Mouse (Mus musculus) erythroblast, embryonic 14.5 days (primary cell): ENCODE data around the gene Ncam1. TPM values are rescaled to one million over a fixed set of nuclear protein-coding genes. Genes with fewer than 3 reads are reported as not detected.

Experiments used
- H3K27me3 ChIP-seq: 2 replicates; pipeline ENCODE4 v1.6.1; 2012; ENCODE audit warnings: inconsistent platforms; ENCODE audit not compliant: control insufficient read depth
- H3K36me3 ChIP-seq: 2 replicates; pipeline ENCODE4 v1.6.1; 2012; ENCODE audit warnings: mild to moderate bottlenecking, inconsistent platforms; ENCODE audit not compliant: control insufficient read depth
- H3K4me1 ChIP-seq: 2 replicates; pipeline ENCODE4 v1.6.1; 2012; ENCODE audit warnings: inconsistent platforms; ENCODE audit not compliant: control insufficient read depth
- H3K4me3 ChIP-seq: replicated peaks from 2 replicates; pipeline ENCODE3; 2012; ENCODE audit warnings: moderate library complexity, mild to moderate bottlenecking, inconsistent platforms
- H3K9me3 ChIP-seq: 2 replicates; pipeline ENCODE4 v1.6.1; 2012; ENCODE audit warnings: low read length, inconsistent platforms, mixed read lengths; ENCODE audit not compliant: control insufficient read depth
- GATA1 ChIP-seq: IDR thresholded peaks from 2 replicates; pipeline ENCODE4 v1.6.1; 2012; ENCODE audit warnings: low read length, inconsistent platforms, mixed read lengths
- TAL1 ChIP-seq: IDR thresholded peaks from 3 replicates; pipeline ENCODE4 v1.6.1; 2012; ENCODE audit warnings: low read length, inconsistent platforms, mixed read lengths
- polyA plus RNA-seq: library from polyadenylated mRNA; stranded (reverse); fragments of >175 nt; gene quantifications from 2 replicates; pipeline ENCODE4 v1.2.3, GENCODE M21; 2012

The Ncam1 gene
- polyA plus RNA-seq, 1 experiment, result 0.01 TPM

DNA sequence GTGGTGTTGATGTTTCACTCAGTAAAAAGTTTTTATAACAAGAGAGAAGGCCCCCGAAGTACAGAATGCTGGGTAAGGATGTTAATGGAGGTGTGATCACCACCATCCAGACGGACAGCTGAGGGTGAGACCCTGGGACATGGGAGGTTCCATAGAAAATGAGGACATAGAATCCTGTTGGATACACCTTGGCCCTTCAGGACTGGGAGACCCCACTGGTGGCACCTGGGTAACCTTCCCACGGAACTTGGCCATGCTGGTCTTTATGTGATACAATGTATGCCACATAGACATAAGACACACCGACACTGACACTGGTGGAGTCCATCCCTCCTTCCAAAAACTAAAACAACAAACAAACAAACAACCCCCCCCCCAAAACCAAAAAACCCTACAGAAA, 296.5 kb downstream of the Ncam1 start:
- Histone ChIP-seq H3K9me3 (no peaks in the 10 kb centered on the region), H3K36me3 (no peaks in the 10 kb centered on the region), H3K4me1 (no peaks in the 10 kb centered on the region), H3K4me3 (no peak overlapping the region), H3K27me3 (no peaks in the 10 kb centered on the region)
- TF ChIP-seq GATA1 (no peak), TAL1 (no peak)

DNA sequence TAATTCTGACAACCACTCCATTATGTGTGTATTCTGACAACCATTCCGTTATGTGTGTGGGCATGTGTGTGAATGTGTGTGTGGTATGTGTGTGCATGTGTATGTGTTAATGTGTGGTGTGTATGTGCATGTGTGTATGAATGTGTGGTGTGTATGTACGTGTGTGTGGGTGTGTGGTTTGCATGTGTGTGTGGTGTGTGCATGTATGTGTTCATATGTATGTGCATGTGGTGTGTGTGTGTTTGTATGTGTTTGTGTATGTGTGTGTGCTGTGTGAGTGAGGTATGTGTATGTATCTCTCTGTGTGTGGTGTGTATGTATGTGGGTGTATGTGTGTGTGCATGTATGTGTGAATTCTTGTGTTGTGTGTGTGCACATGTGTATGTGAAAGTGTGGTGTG, 298.8 kb downstream of the Ncam1 start:
- Histone ChIP-seq H3K4me3 (no peak overlapping the region), H3K27me3 (no peaks in the 10 kb centered on the region), H3K4me1 (no peaks in the 10 kb centered on the region), H3K36me3 (no peaks in the 10 kb centered on the region), H3K9me3 (no peaks in the 10 kb centered on the region)
- TF ChIP-seq GATA1 (no peak), TAL1 (no peak)

DNA sequence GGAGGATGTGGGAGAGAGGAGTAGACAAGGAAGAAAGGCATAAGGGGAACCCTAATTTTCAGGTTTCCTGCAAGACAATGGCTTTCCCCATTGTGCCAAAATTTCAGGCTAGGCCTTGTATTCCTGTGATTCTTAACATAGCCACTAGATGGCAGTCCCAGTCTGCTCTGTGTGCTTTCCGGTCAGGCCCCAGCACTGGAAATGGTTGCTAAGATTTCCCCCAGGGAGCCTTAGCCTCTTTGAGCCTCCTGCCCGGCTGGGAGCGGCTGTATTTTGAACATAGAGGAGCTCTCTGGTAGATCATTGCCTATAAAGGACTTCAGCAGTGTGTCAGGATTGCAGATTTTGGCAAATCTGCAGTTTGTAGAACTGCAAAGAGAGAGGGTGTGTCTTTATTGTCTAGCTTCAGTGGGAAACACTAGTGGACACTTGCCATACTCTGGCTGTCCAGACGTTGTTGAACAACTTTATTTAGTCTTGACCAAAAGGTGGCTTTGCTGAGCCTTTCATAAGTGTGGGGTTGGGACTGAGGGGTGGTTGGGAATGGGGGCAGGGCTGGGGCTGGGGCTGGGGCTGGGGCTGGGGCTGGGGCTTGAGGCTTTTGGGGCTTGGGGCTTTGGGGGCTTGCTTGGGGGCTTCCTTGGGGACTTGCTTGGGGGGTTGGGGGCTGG, 304.6 kb downstream of the Ncam1 start:
- H3K27me3 ChIP-seq, result no peaks in the 10 kb centered on the region
- H3K36me3 ChIP-seq, result no peaks in the 10 kb centered on the region
- H3K4me1 ChIP-seq, result no peaks in the 10 kb centered on the region
- H3K9me3 ChIP-seq, result no peaks in the 10 kb centered on the region
- H3K4me3 ChIP-seq, result no peak overlapping the region
- TF ChIP-seq GATA1 (no peak), TAL1 (no peak)

DNA sequence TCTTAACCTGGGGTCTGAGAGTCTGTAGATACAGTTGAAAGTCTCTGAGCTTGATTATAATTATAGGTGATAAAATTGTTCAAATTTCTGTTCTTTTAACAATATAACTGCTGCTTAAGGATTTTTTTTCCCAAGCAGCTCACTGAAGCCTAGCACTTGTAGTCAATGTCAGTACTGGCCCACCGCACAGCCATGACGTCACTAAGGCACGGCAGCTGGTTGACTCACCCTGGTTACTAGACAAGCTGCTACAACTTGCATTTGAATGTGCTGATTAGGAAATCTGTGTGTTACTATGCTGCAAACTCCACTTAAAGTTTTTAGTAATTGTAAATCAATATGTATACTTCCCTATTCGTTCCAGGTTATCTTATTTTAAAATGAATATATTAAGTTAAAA, 308.1 kb downstream of the Ncam1 start:
- Histone ChIP-seq H3K36me3 (no peaks in the 10 kb centered on the region), H3K4me1 (peaks cover 6% of the 10 kb centered on the region), H3K9me3 (no peaks in the 10 kb centered on the region), H3K27me3 (peaks cover 4% of the 10 kb centered on the region; the same call in 1 of the 2 replicates), H3K4me3 (no peak overlapping the region)
- TF ChIP-seq TAL1, result no peak
- no peak for TF ChIP-seq GATA1

DNA sequence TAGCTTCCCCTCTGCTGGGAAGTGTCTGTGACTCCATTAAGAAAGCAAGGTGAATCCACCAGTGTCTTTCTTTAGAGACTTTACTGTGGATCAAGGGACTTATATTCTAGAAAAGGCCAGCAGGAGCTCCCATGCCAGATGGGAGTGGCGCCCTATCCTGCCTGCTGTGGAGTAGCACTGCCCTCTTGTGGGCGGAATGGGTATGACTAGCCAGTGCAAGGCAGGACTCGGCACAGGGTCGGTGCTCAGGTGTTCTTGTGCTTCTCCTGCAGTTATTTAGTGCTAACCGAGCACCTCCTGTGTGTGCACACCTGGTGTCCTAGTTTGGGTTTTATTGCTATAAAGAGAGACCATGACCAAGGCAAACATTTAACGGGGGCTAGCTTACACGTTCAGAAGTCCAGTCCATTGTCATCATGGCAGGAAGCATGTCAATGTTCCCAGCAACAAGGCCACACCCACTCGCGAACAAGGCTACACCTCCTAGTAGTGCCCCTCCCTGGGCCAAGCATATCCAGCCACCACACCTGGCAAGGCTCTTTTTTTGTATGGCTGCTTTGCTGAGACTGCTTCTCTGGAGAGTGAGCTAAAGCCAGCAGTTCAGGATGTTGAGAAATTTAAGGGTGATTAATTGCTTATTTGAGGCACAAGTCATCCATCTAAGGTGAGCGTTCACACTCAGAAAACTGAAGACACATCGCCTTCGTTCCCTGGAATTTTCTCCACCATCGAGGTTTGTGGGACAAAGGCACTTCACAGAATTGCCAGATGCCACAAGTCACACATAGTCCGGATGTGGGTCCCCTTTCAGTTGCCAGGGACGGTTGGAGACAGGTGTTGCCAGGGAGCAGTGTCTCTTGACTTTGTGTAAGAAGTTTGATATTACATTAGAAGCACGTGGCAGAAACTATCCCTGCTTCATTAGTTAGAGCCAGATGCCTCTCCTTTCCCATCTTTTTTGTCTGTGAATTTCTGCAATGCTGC, 309.5 kb downstream of the Ncam1 start:
- H3K4me3 ChIP-seq, result no peak overlapping the region
- no peaks in the 10 kb centered on the region for H3K9me3 ChIP-seq
- H3K27me3 ChIP-seq, result peaks cover 4% of the 10 kb centered on the region; the same call in 1 of the 2 replicates
- peaks cover 7% of the 10 kb centered on the region for H3K4me1 ChIP-seq
- TF ChIP-seq GATA1, result no peak
- no peak for TF ChIP-seq TAL1
- no peaks in the 10 kb centered on the region for H3K36me3 ChIP-seq

DNA sequence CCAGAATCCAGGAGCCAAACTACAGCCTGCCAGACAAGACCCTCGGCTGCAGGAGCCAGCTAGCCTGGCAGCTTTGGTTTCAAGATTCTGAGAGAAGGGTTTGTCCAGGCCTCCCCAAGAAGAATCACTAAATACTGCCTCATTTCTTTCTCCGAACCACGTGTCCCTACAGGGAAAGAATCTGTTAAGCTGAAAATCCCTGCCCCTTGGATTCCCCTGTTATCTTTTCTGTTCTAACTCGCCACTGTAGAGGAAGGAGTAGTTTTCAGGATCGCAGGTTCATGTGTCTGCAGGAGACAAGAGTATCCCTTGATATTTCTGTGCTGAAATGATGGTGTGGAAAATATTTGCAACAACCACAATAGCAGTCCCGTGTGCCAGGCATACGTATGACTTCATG, 310.5 kb downstream of the Ncam1 start:
- H3K27me3 ChIP-seq, result peaks cover 4% of the 10 kb centered on the region
- no peaks in the 10 kb centered on the region for H3K36me3 ChIP-seq
- H3K4me1 ChIP-seq, result peaks cover 10% of the 10 kb centered on the region
- H3K9me3 ChIP-seq, result no peaks in the 10 kb centered on the region
- no peak overlapping the region for H3K4me3 ChIP-seq
- TF ChIP-seq GATA1 (no peak), TAL1 (no peak)

DNA sequence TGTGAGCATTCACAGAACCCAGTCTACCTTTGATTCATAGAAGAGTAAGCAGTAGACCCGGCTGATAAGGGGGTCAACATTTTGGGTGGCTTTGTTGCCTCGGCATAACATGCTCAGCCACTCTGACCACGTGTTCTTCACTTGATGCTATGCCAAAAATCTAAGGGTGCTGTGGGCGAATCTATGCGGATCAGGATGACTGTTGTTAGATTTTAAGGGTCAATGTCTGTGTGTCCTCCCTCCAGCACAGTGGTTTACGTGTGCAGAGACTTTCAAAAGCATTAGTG, 311.1 kb downstream of the Ncam1 start:
- H3K4me1 ChIP-seq, result peaks cover 10% of the 10 kb centered on the region
- no peak for TF ChIP-seq GATA1
- no peak for TF ChIP-seq TAL1
- peaks cover 4% of the 10 kb centered on the region for H3K27me3 ChIP-seq
- no peak overlapping the region for H3K4me3 ChIP-seq
- H3K9me3 ChIP-seq, result no peaks in the 10 kb centered on the region
- no peaks in the 10 kb centered on the region for H3K36me3 ChIP-seq

DNA sequence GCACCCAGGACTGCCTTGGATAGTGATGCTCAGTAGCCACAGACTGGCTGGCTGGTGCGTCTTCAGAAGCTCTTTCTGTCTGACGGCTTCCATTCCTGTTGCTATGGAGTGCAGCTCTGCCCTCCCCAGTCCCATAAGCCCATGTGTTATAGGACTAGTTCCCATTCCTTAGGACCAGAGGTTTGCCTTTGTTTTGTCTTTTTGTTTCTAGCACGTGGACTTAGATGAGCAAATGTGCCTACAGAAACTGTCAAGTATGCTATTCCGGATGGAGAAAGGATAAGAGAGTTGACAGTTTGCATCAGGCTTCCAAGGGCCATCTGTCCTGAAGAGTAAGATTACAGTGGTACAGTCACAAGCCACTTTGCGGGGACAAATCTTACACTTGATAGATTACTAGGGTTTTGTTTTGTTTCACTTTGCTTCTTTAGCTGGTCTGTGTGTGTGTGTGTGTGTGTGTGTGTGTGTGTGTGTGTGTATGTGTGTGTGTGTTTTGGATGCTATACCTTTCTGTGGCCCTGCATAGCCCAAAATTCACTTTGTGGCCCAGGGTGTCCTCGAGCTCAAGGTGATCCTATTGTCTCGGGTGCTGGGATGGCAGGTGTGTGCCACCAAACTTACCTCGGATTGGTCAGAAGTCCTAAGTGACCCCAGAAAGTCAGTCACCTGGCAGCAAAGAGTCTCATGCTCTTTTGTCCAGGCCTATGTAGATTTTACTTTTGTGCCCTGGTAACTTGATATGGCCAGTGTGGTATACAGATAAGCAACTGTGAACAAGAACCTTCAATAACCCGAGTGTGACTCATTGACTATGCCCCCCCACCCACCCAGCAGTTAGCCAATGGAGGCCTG, 311.7 kb downstream of the Ncam1 start:
- no peaks in the 10 kb centered on the region for H3K9me3 ChIP-seq
- H3K27me3 ChIP-seq, result peaks cover 4% of the 10 kb centered on the region
- TF ChIP-seq GATA1, result no peak
- no peak for TF ChIP-seq TAL1
- H3K36me3 ChIP-seq, result no peaks in the 10 kb centered on the region
- H3K4me3 ChIP-seq, result no peak overlapping the region
- peaks cover 10% of the 10 kb centered on the region for H3K4me1 ChIP-seq
